In the genomic region with DNA sequence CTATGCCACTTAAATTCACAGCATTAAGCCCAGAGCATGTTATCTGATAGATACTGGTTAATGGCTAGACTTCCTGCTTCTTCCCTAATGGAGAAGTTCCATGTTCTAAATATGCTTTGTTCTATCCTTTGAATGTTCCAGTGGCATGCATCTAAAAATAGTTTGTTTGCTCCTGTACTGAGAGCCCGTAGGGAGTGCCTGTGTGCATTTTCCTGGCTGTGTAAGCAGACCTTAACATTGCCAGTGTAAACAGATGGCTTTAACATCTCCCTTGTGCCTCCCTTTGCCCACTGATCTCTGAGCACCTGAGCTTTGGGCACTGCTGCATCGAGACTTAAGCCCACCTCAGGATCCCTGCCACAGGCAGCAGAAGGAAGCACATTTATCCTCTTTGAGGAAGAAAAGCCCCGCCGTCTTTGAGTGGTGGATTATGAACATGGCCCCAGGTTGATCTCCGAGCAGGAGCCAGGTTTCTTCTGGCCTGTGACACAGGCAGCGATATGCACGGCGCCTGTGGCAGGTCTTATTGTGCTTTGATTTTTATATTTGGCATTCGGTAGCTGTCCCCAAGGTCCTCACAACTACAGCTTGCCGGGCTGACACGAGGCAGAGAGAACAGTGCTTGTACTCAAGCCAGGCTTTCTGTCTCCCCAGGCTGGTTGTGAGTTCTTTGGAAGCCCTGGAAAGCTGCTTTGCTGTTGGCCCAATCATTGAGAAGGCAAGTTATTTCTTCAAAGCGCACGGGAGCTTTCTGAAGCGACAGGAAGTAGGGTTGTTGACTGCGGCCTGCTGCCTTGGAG, we compare ENCODE assay signal across 10 mouse cellular contexts.
DNase-seq lines count a peak whose midpoint lies in the region; ATAC-seq and TF ChIP-seq lines count a peak whose summit lies in the region.
"Had no signal": no experiment of that assay in that cellular context is flagged by ENCODE, and none has a peak within 500 bp of the region (broad histone marks: within the 10 kb centered on the region; RNA-seq: fewer than 3 reads in every experiment).

No protein-coding gene starts in this region.

- H3K9ac ChIP-seq in kidney, embryonic 16.5 days (replicated peaks; ENCODE audit: low read length) = no peak overlapping the region
- H3K9ac ChIP-seq in heart, embryonic 11.5 days (ENCODE audit: low read depth, low read length) = no peak overlapping the region
- H3K9ac ChIP-seq in lung, embryonic 14.5 days = no peak overlapping the region

- WGBS in kidney, embryonic 16.5 days = 85% methylated on average over 15 of the region's 15 CpGs
- 77% methylated on average over 15 of the region's 15 CpGs for WGBS in heart, embryonic 11.5 days (ENCODE audit: insufficient replicate concordance)
- 82% methylated on average over 15 of the region's 15 CpGs for WGBS in lung, embryonic 14.5 days

- no peaks in the 10 kb centered on the region for H3K27me3 ChIP-seq in kidney, embryonic 16.5 days (ENCODE audit: insufficient read depth, low read length)
- no peaks in the 10 kb centered on the region for H3K27me3 ChIP-seq in heart, embryonic 11.5 days (ENCODE audit: control insufficient read depth, insufficient read depth, low read length)
- no peaks in the 10 kb centered on the region for H3K27me3 ChIP-seq in lung, embryonic 14.5 days (ENCODE audit: insufficient read depth, low read length)

- peaks cover 94% of the 10 kb centered on the region for H3K36me3 ChIP-seq in kidney, embryonic 16.5 days (ENCODE audit: insufficient read depth, low read length)
- peaks cover 66% of the 10 kb centered on the region for H3K36me3 ChIP-seq in heart, embryonic 11.5 days (ENCODE audit: control insufficient read depth, insufficient read depth, low read length)
- peaks cover 100% of the 10 kb centered on the region for H3K36me3 ChIP-seq in lung, embryonic 14.5 days (ENCODE audit: insufficient read depth)

- no peak overlapping the region for H3K4me2 ChIP-seq in kidney, embryonic 16.5 days (replicated peaks; ENCODE audit: low read depth, low read length)
- no peak overlapping the region for H3K4me2 ChIP-seq in heart, embryonic 11.5 days
- no peak overlapping the region for H3K4me2 ChIP-seq in lung, embryonic 14.5 days

- H3K9me3 ChIP-seq in kidney, embryonic 16.5 days (ENCODE audit: low read length) = no peaks in the 10 kb centered on the region
- no peaks in the 10 kb centered on the region for H3K9me3 ChIP-seq in heart, embryonic 11.5 days (replicated peaks; ENCODE audit: control insufficient read depth, low read length)
- H3K9me3 ChIP-seq in lung, embryonic 14.5 days (ENCODE audit: low read depth, low read length) = no peaks in the 10 kb centered on the region

- no peak for TF ChIP-seq CTCF in lung, embryonic 14.5 days (IDR thresholded peaks at IDR 0.05; ENCODE audit: low read depth)

- H3K27ac ChIP-seq in kidney, embryonic 16.5 days (ENCODE audit: low read length) = peak overlapping the region; percentile 40; the same call in 1 of the 2 replicates
- H3K27ac ChIP-seq in brown adipose tissue, adult 24 weeks (replicated peaks; ENCODE audit: low read depth, low read length) = peak overlapping the region; percentile 26; the same call in 1 of the 2 replicates
- peak overlapping the region; percentile 77 for H3K27ac ChIP-seq in heart, embryonic 11.5 days (ENCODE audit: low read depth, low read length)
- H3K27ac ChIP-seq in lung, embryonic 14.5 days (ENCODE audit: low read depth) = peak overlapping the region; percentile 67; the same call in 1 of the 2 replicates

- H3K4me1 ChIP-seq in kidney, embryonic 16.5 days (ENCODE audit: insufficient read depth, low read length) = no peaks in the 10 kb centered on the region
- no peaks in the 10 kb centered on the region for H3K4me1 ChIP-seq in brown adipose tissue, adult 24 weeks (ENCODE audit: control insufficient read depth, insufficient read depth, insufficient read length, low read length)
- peaks cover 16% of the 10 kb centered on the region for H3K4me1 ChIP-seq in heart, embryonic 11.5 days (ENCODE audit: control insufficient read depth, insufficient read depth, low read length)
- no peaks in the 10 kb centered on the region for H3K4me1 ChIP-seq in lung, embryonic 14.5 days (ENCODE audit: insufficient read depth)

- DNase-seq in kidney, adult 9 months = no peak
- peak; percentile 38 for DNase-seq in lung, embryonic 14.5 days
- no peak for DNase-seq in spleen, postnatal 10 days (ENCODE audit: low spot score in 2 of 2)
- no peak for DNase-seq in adrenal gland, postnatal 14 days
- DNase-seq in gastrocnemius, postnatal 10 days = no peak
- DNase-seq: thymus, adult 18-20 months had no signal

- no peak for ATAC-seq in kidney, embryonic 16.5 days (ENCODE audit: low FRiP score, low TSS enrichment)
- ATAC-seq in heart, embryonic 11.5 days (replicated peaks; ENCODE audit: insufficient number of reproducible peaks, low FRiP score, low TSS enrichment) = no peak
- ATAC-seq in lung, embryonic 14.5 days (ENCODE audit: insufficient read depth) = peak; percentile 11; the same call in 1 of the 2 replicates

- H3K4me3 ChIP-seq in kidney, embryonic 16.5 days (ENCODE audit: low read length) = no peak overlapping the region
- H3K4me3 ChIP-seq in brown adipose tissue, adult 24 weeks (ENCODE audit: insufficient read depth, low read depth, low read length) = no peak overlapping the region
- H3K4me3 ChIP-seq in heart, embryonic 11.5 days (ENCODE audit: low read depth, low read length) = no peak overlapping the region
- H3K4me3 ChIP-seq in lung, embryonic 14.5 days (ENCODE audit: low read depth, low read length) = no peak overlapping the region
- H3K4me3 ChIP-seq: myocyte had no signal

Comparison
In these comparisons a context has a peak if more than half of its experiments do, and no peak if none do; other contexts are left out.
1. H3K27ac ChIP-seq: peak in every context shown above with its lines; median percentile 77 in heart, embryonic 11.5 days; 67 in lung, embryonic 14.5 days; 40 in kidney, embryonic 16.5 days; 26 in brown adipose tissue, adult 24 weeks.